8 mouse cellular contexts compared by ENCODE assay signal in the genomic region with DNA sequence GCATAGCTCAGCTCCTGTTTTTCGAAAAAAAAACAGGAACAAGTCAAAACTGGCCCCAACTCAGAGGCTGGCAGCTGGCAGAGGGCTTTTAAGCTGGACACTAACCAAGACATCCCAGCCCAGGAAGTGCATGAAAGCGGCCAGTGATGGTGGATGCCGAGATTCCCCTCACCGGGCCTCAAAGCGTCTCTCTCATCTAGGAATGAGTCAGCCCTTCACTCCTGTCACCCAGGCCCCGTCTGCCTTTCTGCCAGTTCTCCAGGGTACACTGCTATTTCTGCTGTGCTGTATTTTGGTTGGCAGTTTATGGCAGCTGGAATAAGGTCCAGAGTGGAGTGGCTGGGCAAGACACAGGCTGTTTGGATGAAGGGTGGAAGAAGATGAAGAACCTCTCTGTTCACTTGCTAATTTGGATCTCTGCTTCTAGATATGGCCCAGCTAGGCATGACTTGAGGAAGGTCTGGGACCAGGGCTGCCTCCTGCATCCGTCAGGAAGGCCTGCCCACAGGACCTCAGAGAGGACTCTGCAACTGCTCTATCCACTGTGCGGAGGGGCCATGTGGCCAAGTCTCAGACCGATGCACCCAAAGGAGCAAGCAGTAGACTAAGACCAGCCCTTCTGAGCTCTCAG. TPM values are rescaled to one million over a fixed set of nuclear protein-coding genes. Genes with fewer than 3 reads are reported as not detected.
DNase-seq lines count a peak whose midpoint lies in the region; ATAC-seq lines count a peak whose summit lies in the region.

No protein-coding gene starts in this region.

- WGBS in intestine, embryonic 14.5 days: 40% methylated on average over 9 of the region's 9 CpGs
- 44% methylated on average over 9 of the region's 9 CpGs for WGBS in liver, embryonic 12.5 days (ENCODE audit: insufficient replicate concordance)
- 35% methylated on average over 9 of the region's 9 CpGs for WGBS in stomach, embryonic 14.5 days

- H3K9ac ChIP-seq in intestine, embryonic 14.5 days (ENCODE audit: low read length): no peak overlapping the region
- H3K9ac ChIP-seq in liver, embryonic 12.5 days: no peak overlapping the region
- H3K9ac ChIP-seq in stomach, embryonic 14.5 days (replicated peaks; ENCODE audit: low read depth, low read length): no peak overlapping the region

- no peak overlapping the region for H3K4me3 ChIP-seq in intestine, embryonic 14.5 days (ENCODE audit: low read depth, low read length)
- no peak overlapping the region for H3K4me3 ChIP-seq in liver, embryonic 12.5 days
- no peak overlapping the region for H3K4me3 ChIP-seq in stomach, embryonic 14.5 days (ENCODE audit: low read depth, low read length)

- no peak overlapping the region for H3K4me2 ChIP-seq in intestine, embryonic 14.5 days (ENCODE audit: low read length)
- H3K4me2 ChIP-seq in liver, embryonic 12.5 days: no peak overlapping the region
- peak overlapping the region; percentile 0; the same call in 1 of the 2 replicates for H3K4me2 ChIP-seq in stomach, embryonic 14.5 days (replicated peaks; ENCODE audit: low read depth, low read length)

- 0 out of 2 replicates have a peak, but pooled peaks have one; percentile 10 for ATAC-seq in granulocyte monocyte progenitor cell, adult 5-6 weeks (replicated peaks; ENCODE audit: poor library complexity, severe bottlenecking)
- peak; percentile 33; the same call in 1 of the 2 replicates for ATAC-seq in intestine, embryonic 14.5 days (replicated peaks; ENCODE audit: low FRiP score, low TSS enrichment, low read depth)
- no peak for ATAC-seq in liver, embryonic 12.5 days
- no peak; the same call in 1 of the 2 replicates for ATAC-seq in stomach, embryonic 14.5 days (ENCODE audit: insufficient number of reproducible peaks, insufficient read depth, low FRiP score, low read depth)

- H3K27me3 ChIP-seq in intestine, embryonic 14.5 days (replicated peaks; ENCODE audit: control insufficient read depth, insufficient read depth, low read length): no peaks in the 10 kb centered on the region
- peaks cover 6% of the 10 kb centered on the region; the same call in 1 of the 2 replicates for H3K27me3 ChIP-seq in liver, embryonic 12.5 days (replicated peaks)
- H3K27me3 ChIP-seq in stomach, embryonic 14.5 days (ENCODE audit: control insufficient read depth, insufficient read depth, low read length): no peaks in the 10 kb centered on the region

- no peaks in the 10 kb centered on the region for H3K9me3 ChIP-seq in intestine, embryonic 14.5 days (ENCODE audit: control insufficient read depth, low read length)
- H3K9me3 ChIP-seq in liver, embryonic 12.5 days (replicated peaks): no peaks in the 10 kb centered on the region
- no peaks in the 10 kb centered on the region for H3K9me3 ChIP-seq in stomach, embryonic 14.5 days (ENCODE audit: control insufficient read depth, low read depth, low read length)

- DNase-seq in embryo, embryonic 11 days: peak; percentile 22
- DNase-seq in embryo, embryonic 10.5 days (ENCODE audit: low spot score): no peak
- peak; percentile 95 for DNase-seq in NIH3T3 (ENCODE audit: low read depth)
- DNase-seq in intestine, embryonic 14.5 days (ENCODE audit: low spot score): no peak
- DNase-seq in urinary bladder, postnatal 25 days (ENCODE audit: low spot score): no peak

- peak overlapping the region; percentile 94 for H3K27ac ChIP-seq in intestine, embryonic 14.5 days (ENCODE audit: low read depth)
- peak overlapping the region; percentile 55; the same call in 1 of the 2 replicates for H3K27ac ChIP-seq in liver, embryonic 12.5 days
- H3K27ac ChIP-seq in stomach, embryonic 14.5 days (ENCODE audit: low read length): peak overlapping the region; percentile 96

- no peaks in the 10 kb centered on the region for H3K36me3 ChIP-seq in intestine, embryonic 14.5 days (ENCODE audit: control insufficient read depth, insufficient read depth, low read length)
- H3K36me3 ChIP-seq in liver, embryonic 12.5 days: no peaks in the 10 kb centered on the region
- no peaks in the 10 kb centered on the region for H3K36me3 ChIP-seq in stomach, embryonic 14.5 days (ENCODE audit: control insufficient read depth, insufficient read depth, low read length)

- H3K4me1 ChIP-seq in intestine, embryonic 14.5 days (replicated peaks; ENCODE audit: control insufficient read depth, insufficient read depth, low read length): peaks cover 30% of the 10 kb centered on the region
- H3K4me1 ChIP-seq in liver, embryonic 12.5 days: peaks cover 18% of the 10 kb centered on the region
- peaks cover 25% of the 10 kb centered on the region for H3K4me1 ChIP-seq in stomach, embryonic 14.5 days (ENCODE audit: control insufficient read depth, insufficient read depth, low read length)

RNA-seq across cellular contexts. Expression of a gene that starts 27.3 kb away (rescaled TPM):
- total RNA-seq in granulocyte monocyte progenitor cell, adult 5-6 weeks (2014; fragmentation: Nextera tagmentation): not detected in 2 replicates
- not detected in 2 replicates for total RNA-seq in granulocyte monocyte progenitor cell, adult 5-6 weeks (2017)
- polyA plus RNA-seq in intestine, embryonic 14.5 days (2014; fragmentation: Nextera tagmentation; extraction: Ambion mirVana): 3.3 and 3.4 TPM in 2 replicates
- 0.08 TPM in 2 replicates for polyA plus RNA-seq in liver, embryonic 12.5 days (2016; fragmentation: Nextera tagmentation; extraction: Ambion mirVana)
- polyA plus RNA-seq in stomach, embryonic 14.5 days (2014; fragmentation: Nextera tagmentation; extraction: Ambion mirVana): 9.6 and 13.4 TPM in 2 replicates

RNA-seq across cellular contexts. Expression of a gene that starts 51.9 kb away (rescaled TPM):
- total RNA-seq in granulocyte monocyte progenitor cell, adult 5-6 weeks (2014; fragmentation: Nextera tagmentation): 48.7 and 61.3 TPM in 2 replicates
- 22.4 and 27.8 TPM in 2 replicates for total RNA-seq in granulocyte monocyte progenitor cell, adult 5-6 weeks (2017)
- polyA plus RNA-seq in intestine, embryonic 14.5 days (2014; fragmentation: Nextera tagmentation; extraction: Ambion mirVana): 159 and 168 TPM in 2 replicates
- polyA plus RNA-seq in liver, embryonic 12.5 days (2016; fragmentation: Nextera tagmentation; extraction: Ambion mirVana): 151 and 172 TPM in 2 replicates
- 207 and 214 TPM in 2 replicates for polyA plus RNA-seq in stomach, embryonic 14.5 days (2014; fragmentation: Nextera tagmentation; extraction: Ambion mirVana)

Comparison
In these comparisons a context has a peak if more than half of its experiments do, and no peak if none do; other contexts are left out.
1. DNase-seq: peak in embryo, embryonic 11 days (single experiment) and NIH3T3 (single experiment); none in embryo, embryonic 10.5 days (single experiment), intestine, embryonic 14.5 days (single experiment) and urinary bladder, postnatal 25 days (single experiment).
2. ATAC-seq: peak in granulocyte monocyte progenitor cell, adult 5-6 weeks (single experiment) and intestine, embryonic 14.5 days (single experiment); none in liver, embryonic 12.5 days (single experiment) and stomach, embryonic 14.5 days (single experiment).
3. Peak in every context shown above with its lines, with median percentiles within 50 percentile points of each other: H3K27ac ChIP-seq.